Mouse (Mus musculus): ENCODE results near the gene Tnfsfm13.

Gene Tnfsfm13

GRCm38 (mm10) chr11:69695361-69696181 lies at the start of gene Tnfsfm13, which contains the start of gene Tnfsf12:
Gene Tnfsfm13, minus strand, starts transcription at chr11:69696098.
Gene Tnfsf12, minus strand, starts transcription at chr11:69695849.
- peak in 1 of 2 experiments; percentile 53 for DNase-seq (ENCODE audit: low spot score in 2 of 2)

GRCm38 (mm10) chr11:69731408-69731807 lies 35.5 kb upstream of the Tnfsfm13 start:
- DNase-seq (ENCODE audit: low spot score in 2 of 2): peak in 1 of 2 experiments; percentile 36

- DNase-seq (ENCODE audit: low spot score in 2 of 2): peak; percentile 65 to 83
Measured at GRCm38 (mm10) chr11:69729063-69729462, 33.2 kb upstream of the Tnfsfm13 start.

DNA sequence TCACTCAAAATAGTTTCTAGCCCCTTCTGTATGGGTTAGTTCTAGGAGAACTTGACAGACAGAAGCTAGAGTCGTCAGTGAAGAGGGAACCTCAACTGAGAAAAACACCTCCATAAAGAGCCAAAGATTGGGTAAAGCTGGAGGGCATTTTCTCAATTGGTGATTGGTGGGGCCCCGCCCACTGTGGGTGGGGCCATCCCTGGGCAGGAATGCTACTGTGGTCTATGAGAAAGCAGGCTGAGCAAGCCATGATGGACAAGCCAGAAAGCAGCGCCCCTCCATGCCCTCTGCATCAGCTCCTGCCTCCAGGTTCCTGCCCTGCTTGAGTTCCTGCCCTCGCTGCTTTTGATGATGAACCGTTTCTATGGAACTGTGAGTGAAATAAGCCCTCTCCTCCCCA lies 30.1 kb upstream of the Tnfsfm13 start:
- peak; percentile 18 to 58 for DNase-seq (ENCODE audit: low spot score in 2 of 2)

DNA sequence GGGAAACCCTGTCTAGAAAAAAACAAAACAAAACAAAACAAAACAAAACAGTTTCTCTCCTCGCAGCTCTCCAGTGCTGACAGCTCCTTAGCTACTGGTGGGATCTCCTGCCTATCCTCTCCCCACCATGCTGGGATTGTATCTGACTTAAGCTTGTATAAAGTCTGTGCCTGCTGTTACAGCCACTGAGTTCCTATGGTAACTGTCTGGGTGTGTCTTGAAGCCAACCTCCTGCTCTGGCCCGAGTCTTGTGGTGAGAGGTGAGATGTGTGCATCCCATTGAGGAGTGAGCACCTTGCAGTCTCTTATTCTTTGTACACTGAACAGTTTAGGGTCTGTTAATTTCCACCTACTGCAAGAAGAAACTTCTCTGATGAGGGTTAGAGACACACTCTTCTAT lies 27.2 kb upstream of the Tnfsfm13 start:
- DNase-seq (ENCODE audit: low spot score in 2 of 2): no peak

DNA sequence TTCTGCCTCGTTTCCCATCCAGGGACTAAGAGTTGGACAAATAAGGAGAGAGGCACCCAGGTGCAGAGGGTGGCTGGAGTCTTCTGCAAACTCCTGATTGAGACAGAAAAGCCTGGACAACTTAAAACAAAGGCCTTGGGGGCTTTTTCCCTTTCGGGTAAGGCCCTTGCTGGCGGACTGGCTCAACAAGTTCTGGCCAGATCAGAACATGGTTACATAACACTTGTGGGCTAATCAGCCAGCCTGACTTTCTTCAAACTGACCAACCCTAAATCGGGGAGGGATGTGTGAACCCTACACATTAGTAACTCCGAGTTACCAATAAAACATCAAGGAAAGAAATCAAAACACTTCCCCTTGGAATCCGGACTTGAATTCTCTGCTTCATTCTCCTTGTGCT lies 25.0 kb upstream of the Tnfsfm13 start:
- no peak for DNase-seq (ENCODE audit: low spot score in 2 of 2)

DNA sequence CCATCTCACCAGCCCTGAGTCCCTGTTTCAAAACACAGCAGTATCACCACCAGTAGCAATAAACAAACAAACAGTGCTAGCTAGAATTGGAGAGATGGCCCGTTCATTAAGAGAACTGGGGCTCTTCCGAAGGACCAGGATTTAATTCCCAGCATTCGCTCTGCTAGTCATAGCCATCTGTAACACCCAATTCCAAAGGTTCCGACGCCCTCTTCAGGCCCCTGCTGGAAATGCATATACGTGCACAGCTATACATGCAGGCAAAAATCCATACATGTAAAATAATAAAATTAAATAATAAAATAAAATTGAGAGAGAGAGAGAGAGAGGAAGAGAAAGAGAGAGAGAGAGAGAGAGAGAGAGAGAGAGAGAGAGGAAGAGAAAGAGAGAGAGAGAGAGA lies 23.5 kb upstream of the Tnfsfm13 start:
- DNase-seq (ENCODE audit: low spot score in 2 of 2): peak in 1 of 2 experiments; percentile 52

GRCm38 (mm10) chr11:69718661-69719060 lies 22.8 kb upstream of the Tnfsfm13 start:
- DNase-seq (ENCODE audit: low spot score in 2 of 2): peak in 1 of 2 experiments; percentile 55

DNA sequence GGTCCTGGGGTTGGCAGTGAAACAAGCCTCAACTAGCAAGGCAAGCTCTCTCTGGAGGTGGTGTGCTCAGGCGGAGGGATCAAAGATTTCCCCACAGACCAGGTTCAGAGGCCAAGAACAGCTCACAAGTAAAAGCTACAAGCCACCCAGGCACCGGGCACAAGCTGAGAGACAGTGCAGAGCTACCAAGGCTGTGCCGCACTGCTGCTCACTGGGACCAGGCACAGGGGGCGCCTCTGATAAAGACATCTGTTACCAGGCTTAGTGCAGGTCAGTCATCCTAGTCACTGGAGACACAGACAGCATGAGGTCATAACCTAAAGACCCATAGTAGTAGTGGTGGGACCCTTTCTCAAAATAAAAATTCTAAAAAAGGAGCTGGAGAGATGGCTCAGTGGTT lies 21.1 kb upstream of the Tnfsfm13 start:
- DNase-seq (ENCODE audit: low spot score in 2 of 2): no peak

DNA sequence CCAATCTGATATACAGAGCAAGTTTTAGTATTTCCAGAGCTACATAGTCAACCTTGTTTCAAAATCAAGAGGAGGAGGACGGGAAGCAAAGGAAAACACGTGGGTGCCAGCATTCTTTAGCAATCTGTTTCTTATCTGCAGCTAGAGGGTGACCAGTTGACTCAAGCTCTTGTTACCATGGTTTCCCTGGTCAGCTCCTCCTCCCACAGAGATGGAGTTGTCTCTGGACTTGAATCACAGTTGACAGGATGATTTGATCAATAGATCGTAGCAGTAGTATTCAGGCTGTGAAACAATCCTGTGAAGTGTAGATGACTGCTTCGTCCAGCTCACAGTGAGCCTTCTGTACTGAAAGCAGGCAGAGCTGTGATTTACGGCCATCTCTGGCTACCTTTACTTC lies 20.0 kb upstream of the Tnfsfm13 start:
- no peak for DNase-seq (ENCODE audit: low spot score in 2 of 2)

GRCm38 (mm10) chr11:69715482-69715881 lies 19.6 kb upstream of the Tnfsfm13 start:
- peak in 1 of 2 experiments; percentile 56 for DNase-seq (ENCODE audit: low spot score in 2 of 2)

GRCm38 (mm10) chr11:69714636-69715329 lies 18.9 kb upstream of the Tnfsfm13 start:
- DNase-seq (ENCODE audit: low spot score in 2 of 2): no peak

- DNase-seq (ENCODE audit: low spot score in 2 of 2): no peak
Measured at GRCm38 (mm10) chr11:69712954-69713672, 17.2 kb upstream of the Tnfsfm13 start.

DNA sequence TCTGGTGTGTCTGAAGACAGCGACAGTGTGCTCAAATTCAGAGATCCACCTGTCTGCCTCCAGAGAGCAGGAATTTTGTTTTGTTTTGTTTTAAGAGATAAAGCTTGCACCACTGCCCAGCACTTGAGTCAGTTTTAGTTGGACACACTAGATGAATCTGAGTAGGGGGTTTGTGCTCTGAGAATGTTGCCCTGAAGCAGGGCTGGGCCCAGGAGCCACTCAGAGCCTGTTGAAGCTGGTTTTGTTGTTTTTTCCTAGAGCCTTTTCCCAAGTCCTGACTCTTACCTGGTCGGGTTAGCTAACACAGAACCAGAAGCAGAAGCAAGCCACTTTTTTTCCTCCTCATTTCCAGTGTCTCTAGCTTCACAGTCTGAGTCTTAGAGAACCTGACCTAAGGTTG lies 15.2 kb upstream of the Tnfsfm13 start:
- DNase-seq (ENCODE audit: low spot score in 2 of 2): no peak

DNA sequence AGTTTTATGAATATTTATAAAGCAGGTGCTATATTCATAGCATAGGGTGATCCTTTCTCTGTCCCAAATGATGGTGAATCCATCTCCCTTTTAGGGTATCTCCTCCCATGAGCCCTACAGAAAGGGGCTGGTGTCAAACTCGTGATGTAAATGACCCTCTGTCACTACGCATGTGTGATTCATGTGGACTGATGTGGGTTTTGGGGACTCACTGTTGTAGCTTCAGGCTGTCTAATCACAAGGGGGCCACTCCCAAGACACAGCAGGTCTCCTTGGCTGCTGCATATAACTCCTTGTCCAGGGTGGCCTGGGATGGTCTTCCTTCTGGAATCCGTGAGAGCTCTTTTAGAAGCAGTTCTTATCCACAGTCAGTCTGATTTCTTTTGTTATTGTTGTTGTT lies 14.6 kb upstream of the Tnfsfm13 start:
- DNase-seq (ENCODE audit: low spot score in 2 of 2): no peak

DNA sequence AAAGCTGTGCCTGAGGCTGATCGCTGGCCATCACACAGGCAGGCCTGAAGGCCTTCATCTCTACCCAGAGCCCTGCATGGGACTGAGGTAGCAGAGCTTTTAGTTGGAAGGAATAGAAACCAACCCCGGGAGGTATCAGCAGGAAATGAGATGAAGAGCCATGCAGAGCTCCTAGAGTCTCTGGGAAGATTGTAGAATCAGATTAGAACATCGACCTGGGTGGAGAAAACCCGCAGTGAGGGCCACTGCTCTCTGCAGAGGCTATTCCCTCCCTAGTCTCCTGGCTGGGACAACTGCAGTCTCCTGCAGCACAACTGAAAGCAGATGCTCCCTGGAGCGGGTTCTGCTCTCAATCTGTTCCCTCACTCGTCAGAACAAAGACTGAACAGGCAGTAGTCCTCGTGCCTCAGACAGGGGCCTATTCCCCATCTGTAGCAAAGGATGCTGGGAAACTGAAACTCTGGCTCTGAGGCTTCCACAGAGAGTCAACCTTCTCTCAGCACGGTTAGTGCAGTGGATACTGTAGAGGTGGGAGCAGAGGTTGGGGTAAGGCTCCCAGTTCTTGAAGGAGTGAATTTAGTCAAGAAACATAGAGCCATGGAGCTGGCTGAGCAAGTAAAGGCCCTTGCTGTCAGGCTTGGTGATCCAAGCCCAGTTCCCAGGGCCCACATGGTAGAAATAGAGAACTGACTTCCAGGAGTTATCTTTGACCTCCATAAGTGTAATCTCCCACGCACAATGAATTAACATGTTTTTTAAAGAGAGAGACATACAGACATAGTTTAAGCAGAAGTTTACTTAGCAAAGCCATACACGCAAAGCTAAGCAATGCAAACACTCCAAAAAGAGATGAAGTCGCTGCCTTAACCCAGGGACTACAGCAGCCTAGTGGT lies 13.9 kb upstream of the Tnfsfm13 start:
- DNase-seq (ENCODE audit: low spot score in 2 of 2): no peak

DNA sequence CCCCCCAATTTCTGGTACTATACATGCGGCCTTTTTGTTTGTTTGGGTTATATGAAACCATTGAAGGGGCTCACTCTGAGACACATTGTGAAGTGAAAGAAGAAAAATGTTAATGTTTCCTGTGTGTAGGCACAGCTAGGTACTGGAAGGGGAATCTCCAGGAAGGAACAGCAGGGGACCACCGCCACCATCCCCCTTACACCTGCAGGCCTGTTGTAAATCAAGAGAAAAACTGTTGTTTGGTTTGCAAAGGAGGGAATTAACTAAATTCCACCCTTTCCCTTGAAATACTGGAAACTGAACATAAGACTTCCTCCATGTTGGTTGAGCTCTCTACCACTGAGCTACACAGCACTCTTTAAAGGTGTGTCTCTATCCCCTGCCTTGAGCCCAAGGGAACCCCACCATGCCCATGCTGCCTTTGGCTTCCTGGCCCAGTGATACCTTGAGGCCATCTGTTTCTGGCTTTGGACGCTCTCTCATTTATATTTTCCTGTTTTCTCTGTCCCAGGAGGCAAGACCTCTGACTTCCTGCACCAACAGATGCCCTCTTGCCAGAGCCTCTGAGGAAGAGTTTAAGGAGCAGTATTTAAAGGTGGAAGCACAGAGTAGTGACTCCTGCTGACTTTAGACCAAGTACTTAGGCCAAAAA lies 12.8 kb upstream of the Tnfsfm13 start:
- no peak for DNase-seq (ENCODE audit: low spot score in 2 of 2)

- no peak for DNase-seq (ENCODE audit: low spot score in 2 of 2)
Measured at GRCm38 (mm10) chr11:69707873-69708381, 12.0 kb upstream of the Tnfsfm13 start.

GRCm38 (mm10) chr11:69707480-69707847 lies 11.6 kb upstream of the Tnfsfm13 start:
- no peak for DNase-seq (ENCODE audit: low spot score in 2 of 2)

- no peak for DNase-seq (ENCODE audit: low spot score in 2 of 2)
Measured at GRCm38 (mm10) chr11:69706775-69707479, 11.0 kb upstream of the Tnfsfm13 start.
